Mouse (Mus musculus) kidney, embryonic 14.5 days (tissue): ENCODE results near the gene Supt6. TPM values are rescaled to one million over a fixed set of nuclear protein-coding genes. Genes with fewer than 3 reads are reported as not detected.
A peak's percentile ranks its signal among the peaks of the same experiment; 100 is the strongest.

Experiments
- ATAC-seq: fragments of 200-750 bp; cut with Nextera tagmentation; 2 replicates; pipeline ENCODE4 v1.8.0; 2017; ENCODE audit warnings: moderate number of reproducible peaks, mild to moderate bottlenecking, moderate TSS enrichment, moderate library complexity; ENCODE audit not compliant: low FRiP score, low TSS enrichment
- H3K27ac ChIP-seq: fragments of 300-500 bp; sonication (generic); 2 replicates; pipeline ENCODE4 v1.5.1; 2014; ENCODE audit warnings: low read depth, mild to moderate bottlenecking, low read length, moderate library complexity, mixed read lengths
- H3K27me3 ChIP-seq: fragments of 300-500 bp; sonication (generic); 2 replicates; pipeline ENCODE4 v1.6.1; 2014; ENCODE audit warnings: mild to moderate bottlenecking, low read length; ENCODE audit not compliant: control insufficient read depth, insufficient read depth
- H3K36me3 ChIP-seq: fragments of 300-500 bp; sonication (generic); 2 replicates; pipeline ENCODE4 v1.6.1; 2014; ENCODE audit warnings: low read length, mixed read lengths; ENCODE audit not compliant: control insufficient read depth, insufficient read depth
- H3K4me1 ChIP-seq: fragments of 300-500 bp; sonication (generic); 2 replicates; pipeline ENCODE4 v1.6.1; 2014; ENCODE audit warnings: low read length, mixed read lengths; ENCODE audit not compliant: control insufficient read depth, insufficient read depth
- H3K4me2 ChIP-seq: fragments of 300-500 bp; sonication (generic); replicated peaks from 2 replicates; pipeline ENCODE4 v1.6.1; 2014; ENCODE audit warnings: low read depth, mild to moderate bottlenecking, low read length
- H3K4me3 ChIP-seq: fragments of 300-500 bp; sonication (generic); 2 replicates; pipeline ENCODE4 v1.5.1; 2014; ENCODE audit warnings: mild to moderate bottlenecking, low read length
- H3K9ac ChIP-seq: fragments of 300-500 bp; sonication (generic); 2 replicates; pipeline ENCODE4 v1.6.1; 2014; ENCODE audit warnings: low read depth, mild to moderate bottlenecking, low read length, moderate library complexity
- H3K9me3 ChIP-seq: fragments of 300-500 bp; sonication (generic); 2 replicates; pipeline ENCODE4 v1.6.1; 2016; ENCODE audit warnings: low read length; ENCODE audit not compliant: control insufficient read depth
- WGBS: fragments of 180-500 bp; shearing (Covaris S2); extraction: QIAGEN DNeasy Blood & Tissue Kit; methylation state at CpG from one replicate; pipeline ENCODE4 v1.1.7; 2014; 5-methylcytosine and 5-hydroxymethylcytosine counted together
- polyA plus RNA-seq: library from polyadenylated mRNA; unstranded; fragments of >200 nt; fragmentation: Nextera tagmentation; extraction: Ambion mirVana; gene quantifications from 2 replicates; pipeline ENCODE4 v1.2.1, GENCODE M21; 2014

The Supt6 gene
- polyA plus RNA-seq, 1 experiment from 2014 or later, result 26.0 TPM

- Histone ChIP-seq H3K27ac (no peak overlapping the region), H3K9me3 (no peaks in the 10 kb centered on the region), H3K4me1 (peaks cover 4% of the 10 kb centered on the region), H3K36me3 (peaks cover 8% of the 10 kb centered on the region; the same call in 1 of the 2 replicates), H3K9ac (no peak overlapping the region), H3K4me2 (no peak overlapping the region), H3K27me3 (no peaks in the 10 kb centered on the region), H3K4me3 (no peak overlapping the region)
- ATAC-seq, result no peak
- 91% methylated on average over 3 of the region's 3 CpGs for WGBS
Observed at GRCm38 (mm10) chr11:78174506-78174905, 71.3 kb downstream of the Supt6 start.

- Histone ChIP-seq H3K27me3 (no peaks in the 10 kb centered on the region), H3K27ac (no peak overlapping the region), H3K9me3 (no peaks in the 10 kb centered on the region), H3K4me3 (no peak overlapping the region), H3K36me3 (peaks cover 5% of the 10 kb centered on the region; the same call in 1 of the 2 replicates), H3K4me2 (no peak overlapping the region), H3K9ac (no peak overlapping the region), H3K4me1 (peaks cover 3% of the 10 kb centered on the region; the same call in 1 of the 2 replicates)
- ATAC-seq, result no peak
- WGBS, result 85% methylated on average over 19 of the region's 19 CpGs
Observed at GRCm38 (mm10) chr11:78172748-78173383, 72.9 kb downstream of the Supt6 start.

GRCm38 (mm10) chr11:78172034-78172747, 73.6 kb downstream of the Supt6 start:
- Histone ChIP-seq H3K27me3 (no peaks in the 10 kb centered on the region), H3K27ac (no peak overlapping the region), H3K9me3 (no peaks in the 10 kb centered on the region), H3K36me3 (peaks cover 5% of the 10 kb centered on the region; the same call in 1 of the 2 replicates), H3K9ac (no peak overlapping the region), H3K4me1 (peaks cover 3% of the 10 kb centered on the region; the same call in 1 of the 2 replicates), H3K4me3 (no peak overlapping the region), H3K4me2 (no peak overlapping the region)
- ATAC-seq, result no peak
- 89% methylated on average over 16 of the region's 16 CpGs for WGBS

GRCm38 (mm10) chr11:78171328-78171727, 74.5 kb downstream of the Supt6 start:
- H3K9me3 ChIP-seq, result no peaks in the 10 kb centered on the region
- WGBS, result 82% methylated on average over 4 of the region's 4 CpGs
- H3K9ac ChIP-seq, result no peak overlapping the region
- ATAC-seq, result no peak
- H3K27me3 ChIP-seq, result no peaks in the 10 kb centered on the region
- no peak overlapping the region for H3K4me2 ChIP-seq
- H3K4me1 ChIP-seq, result peaks cover 7% of the 10 kb centered on the region
- H3K27ac ChIP-seq, result no peak overlapping the region
- no peak overlapping the region for H3K4me3 ChIP-seq
- H3K36me3 ChIP-seq, result peaks cover 5% of the 10 kb centered on the region; the same call in 1 of the 2 replicates

GRCm38 (mm10) chr11:78170306-78170705, 75.5 kb downstream of the Supt6 start:
- Histone ChIP-seq H3K9me3 (no peaks in the 10 kb centered on the region), H3K4me1 (peaks cover 14% of the 10 kb centered on the region), H3K4me2 (no peak overlapping the region), H3K4me3 (no peak overlapping the region), H3K27ac (no peak overlapping the region), H3K9ac (no peak overlapping the region), H3K36me3 (peaks cover 5% of the 10 kb centered on the region; the same call in 1 of the 2 replicates), H3K27me3 (no peaks in the 10 kb centered on the region)
- ATAC-seq, result no peak
- WGBS, result 78% methylated on average over 15 of the region's 15 CpGs

GRCm38 (mm10) chr11:78168541-78169468, 77.0 kb downstream of the Supt6 start:
- no peak overlapping the region for H3K4me2 ChIP-seq
- peaks cover 5% of the 10 kb centered on the region; the same call in 1 of the 2 replicates for H3K36me3 ChIP-seq
- no peak for ATAC-seq

GRCm38 (mm10) chr11:78167257-78167959, 78.4 kb downstream of the Supt6 start:
- WGBS, result 93% methylated on average over 14 of the region's 14 CpGs
- H3K27ac ChIP-seq, result no peak overlapping the region

More at GRCm38 (mm10) chr11:78168541-78169468, 77.0 kb downstream of the Supt6 start:
- WGBS, result 63% methylated on average over 19 of the region's 19 CpGs
- Histone ChIP-seq H3K4me1 (peaks cover 14% of the 10 kb centered on the region), H3K9me3 (no peaks in the 10 kb centered on the region), H3K27ac (0 out of 2 replicates have a peak overlapping the region, but pooled peaks have one; percentile 7), H3K9ac (no peak overlapping the region), H3K4me3 (0 out of 2 replicates have a peak overlapping the region, but pooled peaks have one; percentile 2), H3K27me3 (no peaks in the 10 kb centered on the region)

GRCm38 (mm10) chr11:78166640-78167039, 79.1 kb downstream of the Supt6 start:
- H3K27ac ChIP-seq, result peak overlapping the region; percentile 89; the same call in 1 of the 2 replicates

More at GRCm38 (mm10) chr11:78167257-78167959, 78.4 kb downstream of the Supt6 start:
- H3K36me3 ChIP-seq, result peaks cover 3% of the 10 kb centered on the region; the same call in 1 of the 2 replicates
- ATAC-seq, result no peak
- no peaks in the 10 kb centered on the region for H3K27me3 ChIP-seq
- no peak overlapping the region for H3K4me3 ChIP-seq
- H3K9me3 ChIP-seq, result no peaks in the 10 kb centered on the region
- peaks cover 26% of the 10 kb centered on the region for H3K4me1 ChIP-seq
- no peak overlapping the region for H3K9ac ChIP-seq
- H3K4me2 ChIP-seq, result no peak overlapping the region

More at GRCm38 (mm10) chr11:78166640-78167039, 79.1 kb downstream of the Supt6 start:
- Histone ChIP-seq H3K4me2 (no peak overlapping the region), H3K36me3 (peaks cover 9% of the 10 kb centered on the region), H3K9me3 (no peaks in the 10 kb centered on the region), H3K27me3 (no peaks in the 10 kb centered on the region), H3K4me1 (peaks cover 34% of the 10 kb centered on the region), H3K4me3 (no peak overlapping the region), H3K9ac (peak overlapping the region; percentile 4; the same call in 1 of the 2 replicates)
- 73% methylated on average over 6 of the region's 6 CpGs for WGBS
- no peak for ATAC-seq
